Mouse (Mus musculus): Measurements from ENCODE around the gene Slc46a2.

Slc46a2 gene

GRCm38 (mm10) chr4:59914608-59915403 lies at the start of gene Slc46a2:
Gene Slc46a2 (minus strand): TSS chr4:59915056.
- DNase-seq, result no peak

GRCm38 (mm10) chr4:59963405-59964344 lies 48.8 kb upstream of the Slc46a2 start, which contains the start of gene Mup6:
Gene Mup6 (plus strand): TSS chr4:59964294.
- DNase-seq, result no peak

GRCm38 (mm10) chr4:59960610-59961009 lies 45.8 kb upstream of the Slc46a2 start, which contains the start of gene Mup4:
Gene Mup4 (minus strand): TSS chr4:59960710.
- no peak for DNase-seq

- no peak for DNase-seq
These were observed 22.7 kb upstream of the Slc46a2 start for GRCm38 (mm10) chr4:59937543-59937942.

GRCm38 (mm10) chr4:59932505-59933281 lies 17.8 kb upstream of the Slc46a2 start:
- no peak for DNase-seq

GRCm38 (mm10) chr4:59928347-59928746 lies 13.5 kb upstream of the Slc46a2 start:
- DNase-seq, result peak; percentile 80 to 83

GRCm38 (mm10) chr4:59927666-59928065 lies 12.8 kb upstream of the Slc46a2 start:
- no peak for DNase-seq

- no peak for DNase-seq
These were observed 10.2 kb upstream of the Slc46a2 start for GRCm38 (mm10) chr4:59925082-59925481.

- DNase-seq, result no peak
These were observed 3.1 kb upstream of the Slc46a2 start for GRCm38 (mm10) chr4:59917966-59918365.

- DNase-seq, result no peak
These were observed 6.1 kb downstream of the Slc46a2 start for GRCm38 (mm10) chr4:59908785-59909184.

GRCm38 (mm10) chr4:59907657-59908230 lies 7.1 kb downstream of the Slc46a2 start:
- DNase-seq, result no peak

GRCm38 (mm10) chr4:59907092-59907491 lies 7.8 kb downstream of the Slc46a2 start:
- no peak for DNase-seq

- no peak for DNase-seq
These were observed 12.3 kb downstream of the Slc46a2 start for GRCm38 (mm10) chr4:59902547-59902946.

GRCm38 (mm10) chr4:59901810-59902209 lies 13.0 kb downstream of the Slc46a2 start:
- peak in 1 of 2 experiments; percentile 59 for DNase-seq

GRCm38 (mm10) chr4:59898521-59898919 lies 16.3 kb downstream of the Slc46a2 start:
- DNase-seq, result no peak

- DNase-seq, result no peak
These were observed 16.9 kb downstream of the Slc46a2 start for GRCm38 (mm10) chr4:59897814-59898520.

GRCm38 (mm10) chr4:59896000-59896399 lies 18.9 kb downstream of the Slc46a2 start:
- DNase-seq, result no peak

- DNase-seq, result no peak
These were observed 19.8 kb downstream of the Slc46a2 start for GRCm38 (mm10) chr4:59894977-59895575.

GRCm38 (mm10) chr4:59894415-59894814 lies 20.4 kb downstream of the Slc46a2 start:
- no peak for DNase-seq

GRCm38 (mm10) chr4:59892731-59893130 lies 22.1 kb downstream of the Slc46a2 start:
- DNase-seq, result no peak

All from lung, postnatal 4 days (tissue).